Mouse (Mus musculus): Measurements from ENCODE around the gene Btbd19.

The Btbd19 gene

DNA sequence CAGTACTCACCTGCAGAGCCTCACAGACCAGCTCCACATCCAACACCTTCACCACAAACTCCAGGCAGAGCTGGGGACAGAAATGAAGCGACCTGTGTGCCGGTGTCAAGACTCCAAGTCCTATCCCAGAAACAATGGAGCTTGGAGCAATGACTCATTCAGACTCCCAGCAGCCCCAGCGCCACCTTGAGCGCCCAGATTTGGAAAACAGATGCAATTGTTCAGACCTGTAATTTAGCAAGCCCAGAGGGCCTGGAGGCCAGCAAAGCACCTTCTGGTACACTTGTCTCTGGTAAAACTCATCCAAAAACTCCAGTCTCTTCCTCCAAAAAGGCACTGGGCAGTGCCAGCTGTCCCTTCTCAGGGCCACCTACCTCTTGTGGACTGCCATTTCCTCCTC is 3.3 kb downstream of the Btbd19 start:
- in situ Hi-C loops (cut with MboI; ENCODE audit: unreplicated experiment in 2 of 2): no loop called here

GRCm38 (mm10) chr4:117120445-117121414 is 4.8 kb downstream of the Btbd19 start:
- in situ Hi-C loops (cut with MboI; ENCODE audit: unreplicated experiment in 2 of 2): no loop called here

DNA sequence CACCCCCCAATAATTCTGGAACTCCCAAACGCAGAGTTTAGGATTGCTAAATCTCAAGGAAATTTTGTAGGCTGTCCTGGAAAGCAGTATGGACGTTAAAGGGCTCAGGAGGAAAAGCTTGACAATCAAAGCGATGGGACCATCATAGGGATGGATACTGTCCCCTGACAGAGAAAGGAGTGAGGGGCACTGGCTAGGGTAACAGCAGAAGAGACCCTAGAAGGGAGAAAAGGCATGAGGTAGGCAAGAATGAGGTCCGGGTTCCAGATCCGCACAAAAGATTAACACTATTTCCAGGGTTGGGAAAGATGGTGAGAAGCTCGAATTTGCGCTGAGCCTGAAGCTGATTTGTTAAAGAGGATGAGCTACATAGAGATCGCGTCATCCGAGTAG is 5.5 kb downstream of the Btbd19 start:
- in situ Hi-C loops (cut with MboI; ENCODE audit: unreplicated experiment in 2 of 2): no loop called here

- in situ Hi-C loops (cut with MboI; ENCODE audit: unreplicated experiment in 2 of 2): no loop called here
Observed at GRCm38 (mm10) chr4:117119636-117120035, 5.9 kb downstream of the Btbd19 start.

DNA sequence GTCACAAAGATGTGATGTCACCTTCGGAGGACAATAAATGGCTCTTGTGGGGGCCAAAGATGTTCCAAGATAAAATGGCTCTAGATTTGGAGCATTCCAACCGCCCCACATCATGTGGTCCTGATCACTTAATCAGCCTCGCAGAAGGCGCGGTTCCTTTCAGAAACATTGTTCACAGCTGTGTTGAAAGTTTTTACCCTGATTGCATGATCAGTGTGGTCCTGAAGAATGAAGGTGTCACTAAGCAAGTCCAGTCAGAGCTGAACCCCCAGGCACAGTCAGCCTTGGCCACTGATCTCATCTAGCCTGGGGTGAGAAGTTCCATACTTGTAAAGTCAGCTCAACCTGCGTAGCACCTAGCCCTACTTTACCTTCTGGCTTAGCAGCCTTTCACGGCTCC is 7.6 kb downstream of the Btbd19 start:
- in situ Hi-C loops (cut with MboI; ENCODE audit: unreplicated experiment in 2 of 2): no loop called here

DNA sequence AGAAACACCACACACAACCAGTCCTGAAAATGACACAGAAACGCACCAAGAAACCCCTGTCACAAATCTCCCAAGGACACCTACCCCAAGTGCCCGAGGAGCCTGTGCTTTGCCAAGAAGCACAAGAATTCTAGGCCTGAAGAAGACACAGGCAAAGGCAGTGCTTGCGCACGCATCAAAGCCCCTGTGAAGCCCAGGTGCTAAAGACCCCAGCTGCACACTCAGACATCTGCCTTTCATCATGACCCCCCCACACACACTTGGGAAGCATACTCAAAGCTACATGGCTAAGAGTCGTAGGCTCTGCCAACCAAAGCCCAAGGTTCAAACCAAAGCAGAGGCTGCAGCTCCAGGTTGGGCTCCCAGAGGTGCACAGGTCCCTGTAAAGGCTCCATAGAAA is 9.9 kb downstream of the Btbd19 start:
- in situ Hi-C loops (cut with MboI; ENCODE audit: unreplicated experiment in 2 of 2): no loop called here

GRCm38 (mm10) chr4:117113237-117113636 is 12.3 kb downstream of the Btbd19 start:
- in situ Hi-C loops (cut with MboI; ENCODE audit: unreplicated experiment in 2 of 2): no loop called here

DNA sequence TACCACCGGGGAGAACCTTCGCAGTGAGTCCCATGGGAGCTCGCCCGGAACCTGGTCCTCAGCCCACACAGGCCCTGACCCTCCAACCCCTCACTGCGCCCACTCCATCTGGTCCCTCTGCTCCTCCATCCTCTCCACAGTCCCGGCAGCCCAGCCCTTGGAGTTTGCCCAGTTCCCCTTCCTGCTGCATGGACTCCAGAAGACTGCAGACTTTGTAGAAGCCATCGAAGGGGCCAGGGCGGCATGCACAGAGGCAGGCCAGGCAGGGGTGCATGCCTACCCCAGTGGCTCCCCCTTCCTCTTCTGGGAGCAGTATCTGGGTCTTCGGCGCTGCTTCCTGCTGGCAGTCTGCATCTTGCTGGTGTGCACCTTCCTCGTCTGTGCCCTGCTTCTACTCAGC is 14.5 kb downstream of the Btbd19 start:
- in situ Hi-C loops (cut with MboI; ENCODE audit: unreplicated experiment in 2 of 2): no loop called here

DNA sequence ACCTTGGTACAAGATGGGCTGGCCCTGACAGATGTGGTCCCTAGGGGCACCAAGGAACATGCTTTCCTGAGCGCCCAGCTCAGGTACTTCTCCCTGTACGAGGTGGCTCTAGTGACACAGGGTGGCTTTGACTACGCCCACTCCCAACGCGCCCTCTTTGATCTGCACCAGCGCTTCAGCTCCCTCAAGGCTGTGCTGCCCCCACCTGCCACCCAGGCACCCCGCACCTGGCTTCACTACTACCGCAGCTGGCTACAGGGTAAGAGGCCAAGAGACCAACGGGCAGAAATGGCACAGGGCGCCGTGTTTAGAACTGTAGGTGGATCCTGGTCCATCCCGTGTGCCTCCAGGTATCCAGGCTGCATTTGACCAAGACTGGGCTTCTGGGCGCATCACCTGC is 15.3 kb downstream of the Btbd19 start:
- in situ Hi-C loops (cut with MboI; ENCODE audit: unreplicated experiment in 2 of 2): no loop called here

GRCm38 (mm10) chr4:117109330-117109729 is 16.2 kb downstream of the Btbd19 start:
- in situ Hi-C loops (cut with MboI; ENCODE audit: unreplicated experiment in 2 of 2): no loop called here

DNA sequence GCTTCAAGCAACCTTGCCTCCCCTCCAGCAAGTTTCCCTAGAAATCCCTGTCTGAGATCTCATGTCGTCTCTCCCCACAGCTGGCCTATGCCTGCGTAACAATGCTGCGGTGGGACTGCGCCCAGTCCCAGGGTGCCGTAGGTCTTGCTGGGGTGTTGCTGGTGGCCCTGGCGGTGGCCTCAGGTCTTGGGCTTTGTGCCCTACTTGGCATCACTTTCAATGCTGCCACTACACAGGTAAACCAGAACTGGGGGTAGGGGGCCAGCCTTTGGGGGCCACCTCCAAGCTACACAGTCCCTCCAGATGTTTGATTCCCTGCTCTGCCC is 17.0 kb downstream of the Btbd19 start:
- in situ Hi-C loops (cut with MboI; ENCODE audit: unreplicated experiment in 2 of 2): no loop called here

- in situ Hi-C loops (cut with MboI; ENCODE audit: unreplicated experiment in 2 of 2): no loop called here
Observed at GRCm38 (mm10) chr4:117107813-117108523, 17.6 kb downstream of the Btbd19 start.

- in situ Hi-C loops (cut with MboI; ENCODE audit: unreplicated experiment in 2 of 2): no loop called here
Observed at GRCm38 (mm10) chr4:117105127-117105526, 20.4 kb downstream of the Btbd19 start.

- in situ Hi-C loops (cut with MboI; ENCODE audit: unreplicated experiment in 2 of 2): loop anchor here in 1 of 2 experiments (5.0 kb wide), 1 partner anchor 43 kb away; no protein-coding TSS in a partner anchor
Observed at GRCm38 (mm10) chr4:117104672-117105071, 20.9 kb downstream of the Btbd19 start.

DNA sequence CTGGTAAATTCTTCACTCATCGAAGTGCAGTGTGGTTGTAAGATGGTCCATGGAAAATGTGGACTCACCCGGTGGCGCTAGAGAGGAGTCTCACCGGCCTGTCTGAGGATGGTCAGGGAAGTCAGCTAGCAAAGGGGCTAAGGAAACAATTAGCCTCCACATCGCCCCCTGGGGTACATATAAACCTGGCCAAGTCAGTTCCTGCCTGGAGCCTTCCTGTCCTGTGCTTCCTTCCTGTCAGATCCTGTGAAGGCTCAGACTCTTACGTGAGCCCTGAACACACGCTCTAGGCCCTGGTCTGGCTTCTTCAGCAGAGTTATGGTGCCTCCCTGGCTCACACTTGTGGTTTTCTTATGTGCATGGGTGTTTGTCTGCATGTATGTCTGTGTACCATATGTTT is 24.3 kb downstream of the Btbd19 start:
- in situ Hi-C loops (cut with MboI; ENCODE audit: unreplicated experiment in 2 of 2): loop anchor here in 1 of 2 experiments (5.0 kb wide), 1 partner anchor 46 kb away; no protein-coding TSS in a partner anchor

- in situ Hi-C loops (cut with MboI; ENCODE audit: unreplicated experiment in 2 of 2): loop anchor here in 1 of 2 experiments (5.0 kb wide), 1 partner anchor 47 kb away; no protein-coding TSS in a partner anchor
Observed at GRCm38 (mm10) chr4:117100036-117100435, 25.5 kb downstream of the Btbd19 start.

GRCm38 (mm10) chr4:117098764-117099036 is 26.8 kb downstream of the Btbd19 start:
- in situ Hi-C loops (cut with MboI; ENCODE audit: unreplicated experiment in 2 of 2): no loop called here

DNA sequence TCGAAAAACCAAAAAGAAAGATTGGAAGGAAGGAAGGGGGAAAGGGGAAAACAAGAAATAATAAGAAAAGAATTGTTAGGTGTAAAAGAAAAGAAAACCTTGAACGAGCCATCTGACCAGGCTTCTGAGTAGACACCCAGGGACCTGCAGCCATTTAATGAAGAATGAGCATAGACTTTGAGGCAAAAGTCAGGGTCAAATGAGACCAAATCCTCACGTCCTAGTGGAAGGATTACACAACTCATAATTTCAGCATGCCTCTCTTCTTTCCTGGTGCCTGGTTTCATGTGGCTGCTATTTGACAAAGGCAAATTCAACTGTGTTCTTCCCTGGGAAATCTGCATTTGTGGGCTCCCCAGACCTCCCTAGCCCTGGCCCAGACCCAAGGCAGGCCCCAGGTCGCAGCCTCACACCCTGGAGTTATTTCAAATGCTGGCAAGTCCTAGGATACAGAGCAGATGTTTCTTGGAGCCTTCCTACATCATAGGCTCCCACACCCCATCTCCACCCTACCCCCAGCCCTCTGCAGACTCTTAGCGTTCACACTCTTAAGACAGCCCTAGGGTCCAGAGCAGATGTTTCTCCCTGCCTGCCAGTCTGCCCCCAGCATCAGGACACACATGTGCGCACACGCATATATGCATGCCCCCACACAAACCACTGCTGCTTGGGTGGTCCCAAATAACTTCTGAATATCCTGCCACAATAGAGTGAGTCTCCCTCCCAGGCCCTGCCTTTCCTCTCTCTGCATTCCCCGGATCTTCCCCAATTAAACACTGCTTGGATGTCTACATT is 27.4 kb downstream of the Btbd19 start:
- in situ Hi-C loops (cut with MboI; ENCODE audit: unreplicated experiment in 2 of 2): no loop called here

GRCm38 (mm10) chr4:117096666-117097065 is 28.9 kb downstream of the Btbd19 start:
- in situ Hi-C loops (cut with MboI; ENCODE audit: unreplicated experiment in 2 of 2): no loop called here

DNA sequence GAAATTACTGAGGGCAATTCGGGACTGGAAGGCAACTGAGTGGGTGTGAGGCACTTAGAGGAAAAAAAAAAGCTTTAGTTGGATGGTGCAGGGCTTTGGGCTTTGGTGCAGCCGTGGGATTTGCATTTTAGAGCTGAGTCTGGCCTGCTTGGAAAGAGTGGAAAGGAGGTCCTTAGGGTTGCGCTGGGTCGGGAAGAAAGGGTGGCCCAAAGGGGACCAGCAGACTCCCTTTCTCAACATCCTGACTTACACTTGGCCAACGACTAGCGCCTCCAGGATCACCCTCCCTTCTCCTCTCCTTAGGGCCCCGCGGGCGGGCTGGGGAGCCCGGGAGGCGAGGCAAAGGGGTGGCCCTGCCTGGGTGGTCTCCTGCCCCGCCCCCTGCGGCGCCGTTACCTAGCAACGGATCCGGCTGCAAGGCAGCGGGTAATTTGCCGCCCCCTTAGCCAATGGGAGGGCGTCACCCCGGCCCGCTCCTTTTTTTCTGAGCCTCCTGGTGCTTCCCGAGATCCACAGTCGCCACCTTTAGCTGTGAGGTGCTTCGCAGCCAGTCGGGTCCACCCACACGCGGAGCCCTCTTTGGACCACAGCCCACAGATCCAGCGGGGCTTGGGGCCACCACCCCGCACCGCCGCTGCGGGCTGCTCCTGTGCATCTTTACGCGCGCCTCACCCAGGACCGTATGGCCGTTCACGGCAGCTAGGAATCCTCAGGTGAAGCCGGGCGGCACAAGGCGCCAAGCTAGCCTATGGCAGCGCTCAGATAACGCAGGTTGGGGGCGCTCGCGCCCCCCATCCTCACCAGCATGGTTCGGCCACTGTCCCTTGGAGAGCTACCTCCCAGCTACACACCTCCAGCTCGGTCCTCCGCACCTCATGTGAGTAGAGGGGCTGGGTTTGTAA is 29.7 kb downstream of the Btbd19 start, which contains the start of gene Ptch2:
Gene Ptch2 (plus strand): TSS at position 525 of the 902 bp plus-strand sequence.
- in situ Hi-C loops (cut with MboI; ENCODE audit: unreplicated experiment in 2 of 2): no loop called here
